8 mouse cellular contexts compared by ENCODE assay signal in genomic region chr19:29102098-29102497, GRCm38 (mm10). TPM values are rescaled to one million over a fixed set of nuclear protein-coding genes. Genes with fewer than 3 reads are reported as not detected.
A peak's percentile ranks its signal among the peaks of the same experiment; 100 is the strongest.
DNase-seq lines count a peak whose midpoint lies in the region; ATAC-seq lines count a peak whose summit lies in the region.

No protein-coding gene starts in this region.

- no peak for ATAC-seq in heart, embryonic 14.5 days (ENCODE audit: insufficient number of reproducible peaks, insufficient read depth, low FRiP score, low read depth)
- ATAC-seq in forebrain, embryonic 16.5 days = no peak

- H3K4me3 ChIP-seq in heart, embryonic 14.5 days (ENCODE audit: control insufficient read depth in 1 of 2, insufficient read depth in 1 of 2, low read depth in 1 of 2, low read length in 2 of 2) = peak overlapping the region; percentile 91 to 98
- peak overlapping the region; percentile 96 for H3K4me3 ChIP-seq in forebrain, embryonic 16.5 days (replicated peaks; ENCODE audit: low read length)

- no peak overlapping the region for H3K27ac ChIP-seq in heart, embryonic 14.5 days (replicated peaks in 1 of 2; ENCODE audit: control insufficient read depth in 1 of 2, insufficient read depth in 1 of 2, low read depth in 2 of 2, low read length in 2 of 2)
- H3K27ac ChIP-seq in forebrain, embryonic 16.5 days (ENCODE audit: low read length) = no peak overlapping the region

- H3K36me3 ChIP-seq in heart, embryonic 14.5 days (ENCODE audit: control insufficient read depth, insufficient read depth, low read length) = 0 out of 2 replicates have a peak, but pooled peaks cover 4% of the 10 kb centered on the region
- no peaks in the 10 kb centered on the region for H3K36me3 ChIP-seq in forebrain, embryonic 16.5 days (ENCODE audit: control insufficient read depth, insufficient read depth)

- no peaks in the 10 kb centered on the region for H3K27me3 ChIP-seq in heart, embryonic 14.5 days (ENCODE audit: control insufficient read depth, insufficient read depth, low read length)
- H3K27me3 ChIP-seq in forebrain, embryonic 16.5 days (replicated peaks; ENCODE audit: control insufficient read depth, insufficient read depth, low read length) = no peaks in the 10 kb centered on the region

- no peak for DNase-seq in heart, postnatal 4 days
- DNase-seq in MEL-GATA-1-ER (ENCODE audit: extremely low read depth, low read depth) = peak; percentile 34
- peak; percentile 30 for DNase-seq in mesoderm, embryonic 11.5 days (ENCODE audit: low read depth, low spot score)
- no peak for DNase-seq in adrenal gland, postnatal 10 days
- DNase-seq in layer of hippocampus, adult 9-10 months (ENCODE audit: low spot score) = no peak
- DNase-seq in thymus, adult 18-20 months = no peak

- H3K4me2 ChIP-seq in heart, embryonic 14.5 days (ENCODE audit: low read length) = peak overlapping the region; percentile 73
- peak overlapping the region; percentile 82 for H3K4me2 ChIP-seq in forebrain, embryonic 16.5 days (ENCODE audit: low read length)

- H3K9ac ChIP-seq in heart, embryonic 14.5 days (ENCODE audit: low read length) = peak overlapping the region; percentile 81
- peak overlapping the region; percentile 76 for H3K9ac ChIP-seq in forebrain, embryonic 16.5 days (replicated peaks; ENCODE audit: low read depth, low read length)

- peaks cover 5 to 8% of the 10 kb centered on the region in 2 experiments for H3K4me1 ChIP-seq in heart, embryonic 14.5 days (ENCODE audit: control insufficient read depth in 2 of 2, insufficient read depth in 2 of 2, low read length in 2 of 2)
- peaks cover 11% of the 10 kb centered on the region for H3K4me1 ChIP-seq in forebrain, embryonic 16.5 days (replicated peaks; ENCODE audit: control insufficient read depth, insufficient read depth, low read length)

- WGBS in heart, embryonic 14.5 days = 13% methylated on average over 13 of the region's 13 CpGs
- 14% methylated on average over 13 of the region's 13 CpGs for WGBS in forebrain, embryonic 16.5 days

- H3K9me3 ChIP-seq in heart, embryonic 14.5 days (ENCODE audit: control insufficient read depth, low read length) = no peaks in the 10 kb centered on the region
- no peaks in the 10 kb centered on the region for H3K9me3 ChIP-seq in forebrain, embryonic 16.5 days (ENCODE audit: control insufficient read depth, low read length)

RNA-seq across cellular contexts. Expression of gene Rcl1, which starts 0.9 kb away (rescaled TPM):
- polyA plus RNA-seq in heart, embryonic 14.5 days (2014; fragmentation: Nextera tagmentation; extraction: Ambion mirVana) = 16.6 and 18.7 TPM in 2 replicates
- total RNA-seq in heart, postnatal 4 days (2021) = 1 to 10 TPM; 7.5 to 7.7 TPM
- polyA plus RNA-seq in forebrain, embryonic 16.5 days (2015; fragmentation: Nextera tagmentation; extraction: Ambion mirVana) = 35.3 and 40.4 TPM in 2 replicates
- 10 to 100 TPM; 30.6 to 40.3 TPM for total RNA-seq in adrenal gland, postnatal 10 days (2021)

RNA-seq across cellular contexts. Expression of gene Ak3, which starts 54.3 kb away (rescaled TPM):
- polyA plus RNA-seq in heart, embryonic 14.5 days (2014; fragmentation: Nextera tagmentation; extraction: Ambion mirVana) = 95.1 and 96.4 TPM in 2 replicates
- 10 to 100 TPM; 73.8 to 77.5 TPM for total RNA-seq in heart, postnatal 4 days (2021)
- 68.9 and 83.1 TPM in 2 replicates for polyA plus RNA-seq in forebrain, embryonic 16.5 days (2015; fragmentation: Nextera tagmentation; extraction: Ambion mirVana)
- 100 to 1,000 TPM; 194 to 208 TPM for total RNA-seq in adrenal gland, postnatal 10 days (2021)

Comparison
In these comparisons a context has a peak if more than half of its experiments do, and no peak if none do; other contexts are left out.
1. DNase-seq: peak in MEL-GATA-1-ER (single experiment) and mesoderm, embryonic 11.5 days (single experiment); none in heart, postnatal 4 days (single experiment), adrenal gland, postnatal 10 days (single experiment), layer of hippocampus, adult 9-10 months (single experiment) and thymus, adult 18-20 months (0 of 2).